Mouse (Mus musculus) mesoderm, embryonic 11.5 days (tissue): ENCODE data around the gene Rnf216.
"Not testable (repeated sequence)": the region's sequence is repeated elsewhere in the genome, so short reads cannot be mapped to it uniquely, and the experiment has no call there.

Experiments used
- DNase-seq: peaks from one replicate; pipeline ENCODE4 v3.0.0-alpha.2; 2012; ENCODE audit warnings: low read depth, low spot score

Gene Rnf216

DNA sequence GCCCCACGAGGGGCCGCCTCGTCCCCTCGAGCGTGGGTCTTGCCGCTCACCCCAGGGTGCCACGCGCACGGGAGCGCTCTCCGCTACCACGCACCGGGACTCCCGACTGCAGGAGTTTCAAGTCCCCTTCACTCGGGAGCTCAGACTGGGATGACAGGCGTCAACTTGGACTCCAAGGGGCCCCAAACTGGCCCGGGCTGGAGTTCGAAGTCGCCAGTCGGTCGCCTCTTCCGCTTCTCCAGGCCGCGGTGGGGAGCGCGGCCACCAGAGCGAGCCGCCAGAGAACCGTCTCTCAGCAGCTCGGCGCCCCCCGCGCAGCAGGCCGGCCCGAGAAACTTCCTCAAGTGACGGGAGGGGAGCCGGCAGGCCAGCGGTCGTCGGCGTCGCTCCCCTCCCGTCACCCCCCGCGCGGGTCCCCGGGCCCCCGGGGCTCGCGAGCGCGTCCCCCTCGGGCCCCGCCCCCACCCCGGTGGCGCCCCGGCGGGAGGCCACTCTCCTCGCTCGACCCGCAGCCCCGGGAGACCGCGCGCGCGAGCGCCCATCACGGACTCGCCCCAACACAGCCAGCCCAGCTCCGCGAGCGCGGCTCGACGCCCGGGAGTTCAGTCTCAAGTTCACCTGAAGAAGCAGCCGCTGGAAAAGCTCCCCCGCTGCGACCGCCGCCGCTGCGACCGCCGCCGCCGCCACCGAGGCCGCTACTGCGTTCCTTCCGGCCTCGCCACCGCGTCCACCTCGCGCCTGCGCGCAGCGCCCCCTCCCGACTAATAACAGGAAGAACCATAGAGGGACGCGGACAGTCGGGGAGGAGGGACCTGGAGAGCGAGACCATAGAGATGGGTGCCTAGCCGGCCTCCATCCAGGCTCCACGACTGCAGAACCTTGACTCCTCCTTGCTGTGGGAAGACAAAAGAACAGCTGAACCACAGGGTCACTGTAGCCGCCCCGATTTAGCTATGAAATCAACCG, at the start of gene Rnf216:
Rnf216 (minus strand) TSS at position 714 of the 966 bp plus-strand sequence.
- DNase-seq: peak; percentile 97

DNA sequence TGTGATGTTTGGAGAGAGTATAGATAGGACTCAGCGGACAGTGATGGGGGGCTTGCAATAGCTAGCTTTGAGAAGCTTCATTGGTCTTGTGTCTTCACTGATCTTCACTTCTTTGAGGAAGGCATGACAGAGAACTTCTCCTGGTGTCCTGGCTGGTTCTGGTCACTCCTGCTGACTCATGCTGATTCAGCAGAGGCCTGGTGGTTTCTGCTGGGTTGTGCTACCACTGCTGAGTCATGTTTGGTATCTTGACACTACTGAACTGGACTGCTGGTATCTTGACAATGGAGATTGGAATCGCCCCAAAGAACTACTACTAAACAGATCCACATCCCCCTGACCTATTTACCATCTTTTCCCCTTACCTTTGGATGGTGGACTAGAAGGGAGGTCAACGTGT, 42.7 kb upstream of the Rnf216 start:
- no peak for DNase-seq

DNA sequence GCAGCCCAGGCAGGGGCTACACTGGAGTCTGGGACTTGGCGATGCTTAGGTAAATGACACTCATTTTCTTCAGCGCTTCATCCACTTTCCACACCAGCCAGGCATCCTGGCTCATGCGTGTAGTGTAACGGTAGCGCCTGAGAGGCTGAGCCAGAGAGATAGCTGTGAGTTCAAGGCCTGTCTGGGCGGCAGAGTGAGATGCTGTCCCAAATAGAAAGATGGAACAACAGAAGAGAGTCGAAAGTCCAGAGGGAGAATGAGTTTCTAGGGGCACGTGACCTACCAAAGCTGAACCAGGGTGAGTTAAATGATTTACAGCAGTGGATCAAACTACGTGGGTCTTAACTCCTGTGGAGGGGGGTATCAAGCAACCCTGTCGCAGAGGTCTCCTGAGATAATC, 41.0 kb upstream of the Rnf216 start:
- DNase-seq: no peak

DNA sequence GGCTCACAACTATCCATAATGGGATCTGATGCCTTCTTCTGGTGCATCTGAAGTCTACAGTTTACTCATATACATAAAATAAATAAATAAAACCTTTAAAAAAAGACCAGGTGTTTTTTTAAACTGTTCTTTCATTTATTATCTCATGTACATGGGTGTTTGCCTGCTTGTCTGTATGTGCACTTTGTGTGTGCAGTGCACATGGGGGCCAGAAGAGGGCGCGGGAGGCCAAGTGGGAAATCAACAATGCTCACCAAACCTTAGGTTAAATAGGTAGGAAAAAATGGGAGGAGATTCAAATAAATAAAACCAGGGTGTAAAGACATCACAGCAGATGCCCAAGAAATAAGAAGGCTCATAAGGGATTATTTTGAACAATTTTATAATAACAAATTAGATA, 37.2 kb upstream of the Rnf216 start:
- DNase-seq: no peak

DNA sequence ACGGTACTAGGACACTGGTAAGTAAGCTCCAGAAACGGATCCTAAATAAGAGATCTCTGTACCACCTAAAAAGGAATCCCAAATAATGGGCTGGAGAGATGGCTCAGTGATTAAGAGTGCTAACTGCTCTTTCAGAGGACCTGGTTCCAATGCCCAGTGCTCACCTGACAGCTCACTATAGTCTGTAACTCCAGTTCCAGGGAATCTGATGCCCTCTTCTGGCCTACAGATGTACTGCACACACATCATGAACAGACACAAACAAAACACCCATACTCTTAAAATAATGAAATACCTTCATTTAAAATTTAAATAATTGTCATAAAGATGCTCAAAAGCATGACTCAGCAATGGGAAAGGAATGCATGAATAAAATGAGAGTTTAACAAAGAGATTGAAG, 36.7 kb upstream of the Rnf216 start:
- no peak for DNase-seq

DNA sequence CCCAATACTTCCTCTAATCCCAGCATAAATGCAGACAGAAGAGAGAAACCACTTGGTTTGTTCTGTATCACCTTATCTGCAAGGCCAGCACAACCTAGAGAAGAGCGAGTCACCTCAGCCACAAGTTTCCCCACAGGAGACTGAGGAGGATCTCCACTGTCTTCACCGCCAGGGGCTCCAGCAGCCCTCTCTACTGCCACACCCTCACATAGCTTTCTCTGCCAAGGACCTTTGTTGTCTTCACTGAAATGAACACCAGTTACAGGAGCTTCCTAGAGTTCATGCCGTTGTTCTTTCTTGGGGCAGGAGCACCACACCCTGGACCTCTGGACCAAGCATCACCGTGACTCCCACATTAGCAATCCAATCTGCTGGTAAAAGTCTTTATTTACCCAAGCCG, 35.9 kb upstream of the Rnf216 start:
- no peak for DNase-seq

DNA sequence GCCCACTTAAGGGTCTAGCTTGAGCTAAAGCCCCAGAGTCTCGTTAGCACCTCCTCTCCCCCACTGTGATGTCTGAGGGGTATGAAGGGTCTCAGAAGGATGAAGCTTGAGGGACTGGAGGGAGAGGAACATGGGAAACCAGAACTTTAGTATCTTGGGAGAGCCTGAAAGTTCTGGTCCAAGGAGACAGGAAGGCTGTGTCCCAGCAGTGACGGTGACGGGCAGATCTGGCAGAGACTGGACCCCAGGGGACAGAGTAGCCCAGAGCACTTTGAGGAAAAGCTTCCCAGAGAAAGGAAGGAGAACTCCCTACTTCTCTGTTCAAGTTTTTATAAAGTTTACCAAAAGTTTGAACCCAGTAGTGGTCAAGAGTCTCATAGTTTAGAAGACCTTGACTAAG, 34.7 kb upstream of the Rnf216 start, which contains the start of gene Olfr718-ps1:
Olfr718-ps1 (minus strand) TSS at position 101 of the 400 bp plus-strand sequence.
- DNase-seq: no peak

DNA sequence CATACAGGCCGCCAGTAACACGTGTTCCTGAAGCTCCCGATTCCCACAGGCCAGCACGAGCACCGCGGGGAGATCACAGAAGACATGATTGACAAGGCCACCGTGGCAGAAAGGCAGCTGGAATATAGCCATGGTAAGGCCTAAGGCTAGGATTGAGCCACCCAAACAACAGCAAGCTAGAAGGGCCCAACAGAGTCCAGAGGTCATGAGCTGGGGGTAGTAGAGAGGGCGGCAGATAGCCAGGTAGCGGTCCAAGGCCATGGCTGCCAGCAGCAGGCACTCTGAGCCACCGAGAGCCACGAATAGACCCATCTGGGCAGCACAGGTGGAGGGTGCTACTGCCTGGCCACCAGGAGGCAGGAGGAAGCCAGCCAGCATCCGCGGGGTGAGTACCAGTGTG, 24.8 kb upstream of the Rnf216 start:
- DNase-seq: no peak

DNA sequence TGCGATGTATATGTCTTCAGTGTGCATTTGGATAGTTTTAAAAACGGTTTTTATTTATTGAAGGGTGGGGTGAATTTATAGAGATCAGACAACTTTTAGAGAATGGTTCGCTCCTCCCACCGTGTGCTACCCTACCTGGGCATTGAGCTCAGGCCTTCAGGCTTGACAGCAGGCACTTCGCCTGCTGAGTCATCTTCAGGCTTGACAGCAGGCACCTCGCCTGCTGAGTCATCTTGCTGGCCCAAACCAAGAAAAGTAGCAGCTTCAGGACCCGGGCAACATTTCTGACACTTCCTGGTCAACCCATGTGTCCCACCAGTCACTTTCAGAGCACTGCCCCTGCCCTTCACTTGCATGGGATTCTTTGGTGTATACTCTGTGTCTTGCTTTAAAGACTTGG, 22.2 kb upstream of the Rnf216 start:
- DNase-seq: no peak

DNA sequence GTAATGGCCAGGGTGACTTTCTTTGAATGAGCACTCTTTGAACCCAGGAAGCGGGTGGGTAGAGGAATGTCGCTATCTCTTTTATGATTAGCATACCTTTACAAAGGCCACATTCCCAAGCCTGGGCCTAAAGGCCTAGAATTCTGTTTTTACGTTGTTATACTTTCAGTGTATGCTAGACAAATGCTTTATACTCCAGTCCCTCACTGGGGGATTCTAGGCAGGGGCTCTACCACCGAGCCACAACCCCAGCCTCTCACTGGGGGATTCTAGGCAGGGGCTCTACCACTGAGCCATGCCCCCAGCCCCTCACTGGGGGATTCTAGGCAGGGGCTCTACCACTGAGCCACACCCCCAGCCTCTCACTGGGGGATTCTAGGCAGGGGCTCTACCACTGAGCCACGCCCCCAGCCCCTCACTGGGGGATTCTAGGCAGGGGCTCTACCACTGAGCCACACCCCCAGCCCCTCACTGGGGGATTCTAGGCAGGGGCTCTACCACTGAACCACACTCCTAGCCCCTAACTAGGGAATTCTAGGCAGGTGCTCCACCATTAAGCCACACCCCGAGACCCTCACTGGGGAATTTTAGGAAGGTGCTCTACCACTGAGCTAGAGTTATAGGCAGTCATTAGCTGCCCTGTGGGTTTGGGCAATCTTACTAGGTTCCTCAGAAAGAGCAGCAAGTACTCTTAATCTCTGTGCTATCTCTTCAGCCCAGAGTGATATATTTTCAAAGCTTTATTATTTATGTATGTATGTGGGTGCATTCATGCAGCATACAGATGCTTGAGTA, 21.6 kb upstream of the Rnf216 start:
- DNase-seq: not testable (repeated sequence)

DNA sequence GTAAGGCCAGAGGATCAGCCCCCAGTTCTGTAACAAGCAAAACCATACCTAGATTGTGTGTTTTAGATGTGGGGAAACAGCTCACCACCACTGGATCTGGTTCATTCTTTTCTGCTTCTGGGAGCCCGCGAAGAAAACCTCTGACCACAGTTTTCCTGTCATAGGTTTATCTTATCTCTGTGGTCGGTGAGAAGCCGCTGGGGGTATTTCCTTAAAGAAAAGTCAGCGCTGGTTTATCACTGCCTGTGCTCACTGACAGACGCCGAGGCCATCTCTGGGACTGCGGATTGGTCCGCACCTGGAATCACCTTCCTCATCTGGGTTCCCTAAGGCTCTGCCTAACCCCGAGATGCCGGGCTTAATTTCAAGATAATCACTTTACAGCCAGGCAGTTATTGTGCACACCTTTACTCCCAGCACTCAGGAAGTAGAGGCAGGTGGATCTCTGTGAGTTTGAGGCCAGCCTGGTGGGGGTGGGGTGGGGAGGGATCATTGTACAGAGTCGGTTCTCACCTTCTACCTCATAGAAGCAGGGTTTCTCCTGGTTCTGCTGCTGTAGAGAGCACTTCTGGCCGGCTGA, 20.2 kb upstream of the Rnf216 start:
- DNase-seq: no peak

DNA sequence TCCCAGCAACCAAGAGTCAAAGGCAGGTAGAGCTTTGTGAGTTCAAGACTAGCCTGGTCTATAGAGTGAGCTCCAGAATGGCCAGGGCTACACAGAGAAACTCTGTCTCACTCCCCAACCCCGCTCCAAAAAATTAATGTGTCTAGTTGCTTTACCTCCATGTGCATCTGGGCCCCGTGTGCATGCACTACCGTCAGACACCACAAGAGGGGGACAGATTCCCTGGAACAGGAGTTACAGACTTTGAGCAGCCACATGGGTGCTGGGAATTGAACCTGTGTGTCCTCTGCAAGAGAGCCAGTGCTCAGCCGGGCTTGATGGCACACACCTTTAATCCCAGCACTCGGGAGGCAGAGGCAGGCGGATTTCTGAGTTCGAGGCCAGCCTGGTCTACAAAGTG, 17.5 kb upstream of the Rnf216 start:
- peak; percentile 20 for DNase-seq

DNA sequence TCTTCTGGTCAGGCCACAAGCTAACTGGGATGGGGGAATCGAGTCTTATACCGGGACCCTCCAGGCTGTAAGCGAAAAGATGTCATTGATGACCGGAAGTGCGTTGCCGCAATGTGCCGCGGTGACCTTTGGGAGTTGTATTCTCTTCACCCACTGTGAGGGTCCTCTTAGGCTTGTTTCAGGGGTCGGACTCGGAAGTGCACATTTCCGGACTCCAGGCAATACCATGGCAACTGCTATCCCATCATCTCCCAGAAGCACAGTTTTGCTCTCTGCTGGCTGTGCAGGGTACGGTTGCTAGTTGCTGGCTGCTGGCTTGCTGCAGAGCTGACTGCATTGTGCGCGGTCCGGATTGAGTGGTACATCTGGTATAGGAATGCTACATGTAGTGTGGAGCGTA, 16.3 kb upstream of the Rnf216 start:
- no peak for DNase-seq

DNA sequence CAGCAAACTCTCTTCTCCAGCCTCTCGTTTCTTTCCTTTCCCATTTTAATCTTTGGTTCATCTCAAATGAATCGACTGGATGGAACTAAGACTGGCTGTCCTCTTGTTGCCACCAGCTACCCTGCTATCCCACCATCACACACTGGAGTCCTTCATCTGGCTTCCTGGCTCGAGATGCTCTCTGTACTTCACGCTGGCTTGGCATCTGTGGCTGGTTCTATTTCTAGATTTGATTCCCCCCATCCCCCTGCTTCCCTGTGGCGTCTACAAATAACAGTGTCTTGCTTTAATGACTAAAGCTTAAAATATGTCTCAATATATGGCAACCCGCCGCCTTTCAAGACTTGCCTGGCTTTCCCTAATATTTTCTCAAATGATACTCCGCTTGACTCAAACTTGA, 15.0 kb upstream of the Rnf216 start:
- no peak for DNase-seq

DNA sequence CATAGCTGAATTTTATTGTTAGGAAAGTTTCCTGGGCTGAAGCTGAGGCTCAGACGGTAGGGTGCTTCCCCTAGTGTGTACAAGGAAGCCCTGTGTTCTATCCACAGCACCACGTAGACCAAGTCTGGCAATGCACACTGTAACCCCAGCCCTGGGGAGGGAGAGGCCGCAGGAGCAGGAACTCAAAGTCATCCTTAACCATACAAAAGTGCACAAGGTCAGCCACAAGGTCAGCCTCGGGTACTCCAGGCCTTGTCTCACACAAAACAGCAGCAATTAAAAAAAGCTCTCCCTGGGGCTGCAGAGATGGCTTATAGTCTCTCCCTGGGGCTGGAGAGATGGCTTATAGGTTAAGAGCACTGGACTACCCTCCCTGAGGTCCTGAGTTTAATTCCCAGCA, 14.1 kb upstream of the Rnf216 start:
- DNase-seq: no peak

DNA sequence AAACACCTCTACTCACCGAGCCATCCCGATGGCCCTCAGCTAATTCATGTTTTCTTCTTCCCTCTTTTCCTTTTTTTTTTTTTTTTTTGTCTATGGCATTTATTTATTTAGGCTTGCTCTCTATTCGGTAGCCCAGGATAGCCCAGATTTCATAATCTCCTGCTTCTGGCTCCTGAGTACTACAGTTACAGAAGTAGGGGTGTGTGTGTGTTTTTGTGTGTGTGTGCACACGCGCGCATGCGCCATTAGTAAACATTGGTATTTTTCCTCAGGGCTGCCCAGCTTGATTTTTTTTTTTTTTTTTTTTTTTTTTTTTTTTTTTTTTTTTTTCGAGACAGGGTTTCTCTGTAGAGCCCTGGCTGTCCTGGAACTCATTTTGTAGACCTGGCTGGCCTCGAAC, 13.3 kb upstream of the Rnf216 start:
- no peak for DNase-seq

DNA sequence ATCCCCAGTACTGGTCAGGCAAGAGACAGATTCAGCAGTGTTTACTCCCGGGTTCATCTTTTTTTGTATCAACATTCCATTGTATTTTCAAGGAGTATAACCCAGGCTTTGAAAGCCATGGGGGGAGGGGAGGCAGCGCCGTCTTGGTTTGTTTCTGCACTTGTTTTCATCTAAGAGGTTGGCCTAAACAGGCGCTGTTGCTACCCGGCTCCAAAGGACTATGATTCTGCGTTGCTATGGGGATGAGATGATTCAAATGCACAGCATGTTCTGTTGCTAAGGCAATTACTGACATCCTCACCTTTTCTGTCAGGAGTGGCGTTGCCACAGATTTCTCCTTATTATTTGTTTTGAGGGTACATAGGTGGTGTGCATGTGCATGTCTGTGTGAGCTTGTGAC, 12.8 kb upstream of the Rnf216 start:
- DNase-seq: no peak

DNA sequence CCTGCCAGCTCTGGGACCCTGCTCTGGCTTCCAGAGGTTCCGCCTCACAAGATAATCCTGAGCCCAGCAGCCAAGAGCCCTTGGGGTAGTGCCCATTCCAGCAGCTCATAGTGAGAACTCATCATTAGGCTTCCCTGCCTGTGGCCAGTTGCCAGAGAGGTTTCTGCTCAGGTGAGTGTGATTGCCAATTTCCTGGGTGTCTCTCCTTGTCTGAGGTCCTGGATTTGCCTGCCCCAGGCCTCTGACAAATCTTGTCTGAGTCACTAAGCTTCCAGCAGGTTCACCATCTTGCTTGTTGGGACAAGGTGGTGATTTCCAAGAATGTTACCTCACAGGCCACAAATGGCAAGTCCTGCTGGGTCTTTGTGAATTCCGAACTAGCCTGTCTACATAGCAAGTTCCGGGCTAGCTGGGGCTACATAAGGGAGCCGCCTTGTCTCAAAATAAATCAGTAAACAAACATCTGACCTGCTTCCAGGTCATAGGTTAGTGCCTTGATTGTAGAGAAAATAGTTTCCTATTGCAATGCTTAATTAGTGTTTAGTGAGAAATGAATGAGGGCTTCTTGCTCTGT, 12.1 kb upstream of the Rnf216 start:
- no peak for DNase-seq

DNA sequence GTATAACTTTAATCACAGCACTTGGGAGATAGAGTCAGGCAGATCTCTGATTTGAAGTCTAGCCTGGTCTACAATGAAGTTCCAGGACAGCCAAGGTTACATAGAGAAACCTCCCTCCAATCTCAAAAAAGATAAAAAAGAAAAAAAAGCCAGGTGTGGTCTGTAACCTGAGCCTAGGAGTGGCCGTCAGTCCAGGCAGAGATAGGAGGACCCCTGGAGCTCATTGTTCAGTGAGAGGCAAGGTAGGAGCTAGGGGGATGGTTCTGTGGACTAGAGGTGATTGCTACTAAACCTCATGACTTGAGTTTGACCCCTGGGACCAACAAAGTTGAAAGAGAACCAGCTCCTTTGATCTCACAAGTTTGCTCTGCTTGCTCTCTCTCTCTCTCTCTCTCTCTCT, 9.9 kb upstream of the Rnf216 start:
- DNase-seq: no peak

DNA sequence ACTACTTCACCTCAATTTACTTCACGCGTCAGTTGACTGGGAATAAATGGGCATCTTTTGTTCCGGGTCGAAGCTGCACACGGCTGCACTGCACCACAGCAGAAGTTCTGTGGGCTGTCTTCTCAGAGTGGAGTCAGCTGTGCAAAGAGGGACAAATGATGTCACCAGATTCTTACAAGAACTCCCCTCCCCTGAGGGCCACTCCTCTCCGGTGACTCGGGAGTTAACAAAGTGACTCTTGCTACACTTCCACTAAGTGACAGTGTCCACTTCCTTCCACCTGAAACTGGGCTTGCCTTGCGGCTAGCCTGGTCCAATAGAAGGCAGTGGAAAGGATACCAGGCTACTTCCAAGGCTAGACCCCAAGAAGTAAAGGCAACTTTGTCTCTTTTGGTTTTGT, 9.3 kb upstream of the Rnf216 start:
- DNase-seq: no peak

DNA sequence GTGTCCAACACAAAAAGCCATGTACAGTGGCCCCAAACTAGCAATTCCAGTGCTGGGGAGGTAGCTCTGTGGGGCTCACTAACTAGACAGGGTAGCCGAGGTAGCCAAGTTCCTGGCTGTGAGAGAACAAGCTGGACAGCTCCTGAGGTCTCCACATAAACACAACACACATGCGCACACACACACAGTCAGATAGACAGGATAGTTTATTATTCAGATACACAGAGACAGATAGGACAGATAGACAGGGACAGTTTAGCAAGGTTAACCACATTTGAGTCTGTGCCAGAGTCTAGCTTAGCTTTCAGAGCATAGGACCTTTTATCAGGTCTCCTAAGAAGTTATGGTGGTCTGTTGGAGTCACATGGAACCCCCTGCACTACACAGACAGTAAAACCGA, 6.0 kb downstream of the Rnf216 start:
- DNase-seq: no peak

DNA sequence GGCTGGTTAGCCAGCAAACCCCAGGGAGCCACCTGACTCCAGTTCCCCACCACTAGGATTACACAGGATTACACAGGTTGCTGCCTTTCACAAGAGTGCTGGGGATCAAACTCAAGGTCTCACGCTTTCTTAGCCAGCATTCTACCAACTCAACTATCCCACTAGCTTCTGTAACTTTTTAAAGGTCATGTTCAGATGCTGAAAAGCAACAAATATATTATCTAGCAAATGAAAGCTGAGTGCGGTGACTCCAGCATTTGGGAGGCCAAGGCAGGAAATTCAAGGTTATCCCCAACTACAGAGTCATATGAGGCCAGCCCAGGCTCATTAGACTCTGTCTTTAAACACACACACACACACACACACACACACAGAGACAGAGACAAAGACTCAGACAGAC, 9.6 kb downstream of the Rnf216 start:
- DNase-seq: no peak
